Mouse (Mus musculus) heart, embryonic 15.5 days (tissue): ENCODE results near the gene Ap1s3. TPM values are rescaled to one million over a fixed set of nuclear protein-coding genes. Genes with fewer than 3 reads are reported as not detected.

ENCODE experiments used
- ATAC-seq: fragments of 200-750 bp; cut with Nextera tagmentation; replicated peaks from 2 replicates; pipeline ENCODE4 v1.8.0; 2017; ENCODE audit warnings: low read depth, moderate TSS enrichment; ENCODE audit not compliant: insufficient number of reproducible peaks, insufficient read depth, low FRiP score
- H3K27ac ChIP-seq: fragments of 300-500 bp; sonication (generic); 2 replicates; pipeline ENCODE4 v1.5.1; 2015; ENCODE audit warnings: mild to moderate bottlenecking, inconsistent platforms
- H3K27me3 ChIP-seq: fragments of 300-500 bp; sonication (generic); 2 replicates; pipeline ENCODE4 v1.6.1; 2015; ENCODE audit warnings: inconsistent platforms
- H3K36me3 ChIP-seq: fragments of 300-500 bp; sonication (generic); 2 replicates; pipeline ENCODE4 v1.6.1; 2015; ENCODE audit warnings: mild to moderate bottlenecking, inconsistent platforms
- H3K4me1 ChIP-seq: fragments of 300-500 bp; sonication (generic); replicated peaks from 2 replicates; pipeline ENCODE4 v1.6.1; 2015; ENCODE audit warnings: inconsistent platforms
- H3K4me2 ChIP-seq: fragments of 300-500 bp; sonication (generic); 2 replicates; pipeline ENCODE4 v1.6.1; 2015; ENCODE audit warnings: inconsistent platforms, mild to moderate bottlenecking, moderate library complexity
- H3K4me3 ChIP-seq: fragments of 300-500 bp; sonication (generic); 2 replicates; pipeline ENCODE4 v1.5.1; 2015; ENCODE audit warnings: mild to moderate bottlenecking, inconsistent platforms
- H3K9ac ChIP-seq: fragments of 300-500 bp; sonication (generic); 2 replicates; pipeline ENCODE4 v1.6.1; 2015; ENCODE audit warnings: mild to moderate bottlenecking, inconsistent platforms
- H3K9me3 ChIP-seq: fragments of 300-500 bp; sonication (generic); replicated peaks from 2 replicates; pipeline ENCODE4 v1.6.1; 2016; ENCODE audit warnings: inconsistent platforms
- WGBS: fragments of 180-500 bp; shearing (Covaris S2); methylation state at CpG from one replicate; pipeline ENCODE4 v1.1.7; 2015; ENCODE audit warnings: mixed read lengths; 5-methylcytosine and 5-hydroxymethylcytosine counted together
- polyA plus RNA-seq: library from polyadenylated mRNA; unstranded; fragments of >200 nt; fragmentation: Nextera tagmentation; extraction: Ambion mirVana; gene quantifications from 2 replicates; pipeline ENCODE4 v1.2.1, GENCODE M21; 2015

Gene Ap1s3
- polyA plus RNA-seq, 1 experiment from 2014 or later: 0.09 TPM

DNA sequence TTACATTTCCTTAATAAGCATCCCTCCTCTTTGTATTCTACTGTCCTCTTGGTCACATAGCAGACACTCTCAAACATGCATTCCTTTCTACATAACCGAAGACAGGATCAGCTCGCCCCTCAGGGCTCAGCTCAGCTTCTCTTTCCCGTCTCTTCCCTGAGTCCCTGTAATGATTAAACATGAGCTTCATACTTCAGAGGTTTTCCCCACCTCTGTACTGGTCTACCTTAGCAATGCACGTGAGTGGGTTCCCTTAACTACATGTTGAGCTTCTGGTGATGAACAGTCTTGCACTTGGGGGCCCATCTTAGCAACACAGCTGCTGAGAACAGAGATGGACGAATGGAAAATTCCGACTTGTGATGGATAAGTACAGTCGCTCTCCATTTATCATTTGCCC lies 12.2 kb downstream of the Ap1s3 start:
- Histone ChIP-seq H3K9me3 (no peaks in the 10 kb centered on the region), H3K4me3 (no peak overlapping the region), H3K4me1 (0 out of 2 replicates have a peak, but pooled peaks cover 2% of the 10 kb centered on the region), H3K27me3 (no peaks in the 10 kb centered on the region), H3K36me3 (no peaks in the 10 kb centered on the region), H3K4me2 (no peak overlapping the region), H3K27ac (no peak overlapping the region), H3K9ac (no peak overlapping the region)
- no peak for ATAC-seq
- WGBS: 72% methylated on average over 7 of the region's 7 CpGs

DNA sequence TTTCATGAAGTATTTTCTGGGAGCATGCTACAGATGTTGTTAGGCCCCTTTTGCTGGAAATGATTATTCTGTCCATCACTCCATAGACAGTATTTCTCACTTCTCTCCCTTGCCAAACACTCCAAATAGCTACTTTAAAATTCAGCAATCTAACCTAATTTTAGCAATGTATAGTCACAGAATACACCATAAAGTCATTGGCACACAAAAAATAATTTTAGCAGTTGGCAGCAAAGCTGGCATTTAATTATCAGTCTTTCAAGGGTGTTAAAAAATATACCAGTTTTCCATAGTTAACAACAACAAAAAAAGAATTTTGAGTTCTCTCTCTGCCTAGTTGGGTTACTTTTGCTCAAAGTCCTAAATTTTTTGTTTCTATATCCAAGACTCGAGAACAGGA lies 14.4 kb downstream of the Ap1s3 start:
- 64% methylated on average over 1 of the region's 1 CpGs for WGBS
- Histone ChIP-seq H3K36me3 (no peaks in the 10 kb centered on the region), H3K4me1 (0 out of 2 replicates have a peak, but pooled peaks cover 2% of the 10 kb centered on the region), H3K9ac (no peak overlapping the region), H3K4me3 (no peak overlapping the region), H3K4me2 (no peak overlapping the region), H3K9me3 (no peaks in the 10 kb centered on the region), H3K27ac (no peak overlapping the region), H3K27me3 (no peaks in the 10 kb centered on the region)
- no peak for ATAC-seq

DNA sequence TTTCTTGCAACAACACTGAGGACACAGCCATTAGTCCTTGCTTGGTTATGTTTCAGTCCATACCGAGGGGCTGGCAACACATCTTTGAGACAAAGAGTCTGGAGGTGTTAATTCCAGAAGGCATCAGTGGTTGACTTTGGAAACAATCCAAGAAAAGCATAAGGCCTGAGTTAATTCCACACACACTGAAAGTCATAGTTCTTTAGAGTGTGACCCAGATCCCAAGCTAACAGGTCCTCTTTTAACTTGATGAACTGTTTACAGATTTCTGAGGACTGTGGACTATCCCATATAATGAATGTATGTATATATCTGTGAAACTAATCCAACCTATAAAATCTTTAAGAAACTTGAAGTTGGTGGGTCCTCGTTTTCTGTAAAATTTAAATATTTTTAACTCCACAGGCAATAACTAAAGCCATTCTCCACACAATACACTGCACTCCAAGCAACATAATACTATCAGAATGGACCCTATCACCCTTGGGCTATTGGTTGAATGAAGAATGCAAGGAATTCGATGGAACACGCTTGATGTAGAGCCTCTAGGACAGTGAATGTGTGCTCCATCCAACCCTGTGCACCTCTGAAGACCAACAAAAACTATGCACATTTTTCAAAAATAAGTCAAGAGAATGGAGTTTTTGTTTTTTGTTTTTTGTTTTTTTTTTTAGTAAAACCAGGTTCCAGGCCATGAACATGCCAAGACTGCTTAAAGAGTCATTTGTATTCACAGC lies 15.8 kb downstream of the Ap1s3 start:
- 0 out of 2 replicates have a peak, but pooled peaks cover 2% of the 10 kb centered on the region for H3K4me1 ChIP-seq
- H3K27ac ChIP-seq: no peak overlapping the region
- H3K9ac ChIP-seq: no peak overlapping the region
- no peaks in the 10 kb centered on the region for H3K27me3 ChIP-seq
- no peak overlapping the region for H3K4me2 ChIP-seq
- no peaks in the 10 kb centered on the region for H3K36me3 ChIP-seq
- no peak for ATAC-seq
- H3K4me3 ChIP-seq: no peak overlapping the region
- no peaks in the 10 kb centered on the region for H3K9me3 ChIP-seq
- 48% methylated on average over 4 of the region's 4 CpGs for WGBS

DNA sequence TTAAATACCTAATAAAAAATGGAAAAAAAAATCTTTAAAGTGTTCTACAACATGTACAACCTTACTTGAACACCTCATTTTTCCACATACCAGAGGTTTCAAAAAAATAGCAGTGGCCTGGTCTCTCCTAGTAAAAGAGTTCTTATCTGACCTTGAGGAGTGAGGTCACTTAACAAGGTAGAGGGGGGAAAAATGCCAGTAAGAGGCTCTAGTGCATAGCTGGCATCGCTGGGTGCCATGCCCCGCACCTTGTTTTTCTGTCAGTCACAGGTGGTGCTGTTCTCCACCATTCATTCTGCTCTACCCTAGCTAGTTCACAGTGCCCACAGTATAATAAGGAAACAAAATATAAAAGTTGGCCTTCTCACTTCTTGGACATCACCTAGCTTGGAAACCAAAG lies 16.8 kb downstream of the Ap1s3 start:
- no peak for ATAC-seq
- WGBS: 94% methylated on average over 2 of the region's 2 CpGs
- Histone ChIP-seq H3K4me1 (0 out of 2 replicates have a peak, but pooled peaks cover 2% of the 10 kb centered on the region), H3K4me3 (no peak overlapping the region), H3K4me2 (no peak overlapping the region), H3K27me3 (no peaks in the 10 kb centered on the region), H3K9me3 (no peaks in the 10 kb centered on the region), H3K9ac (no peak overlapping the region), H3K36me3 (no peaks in the 10 kb centered on the region), H3K27ac (no peak overlapping the region)

DNA sequence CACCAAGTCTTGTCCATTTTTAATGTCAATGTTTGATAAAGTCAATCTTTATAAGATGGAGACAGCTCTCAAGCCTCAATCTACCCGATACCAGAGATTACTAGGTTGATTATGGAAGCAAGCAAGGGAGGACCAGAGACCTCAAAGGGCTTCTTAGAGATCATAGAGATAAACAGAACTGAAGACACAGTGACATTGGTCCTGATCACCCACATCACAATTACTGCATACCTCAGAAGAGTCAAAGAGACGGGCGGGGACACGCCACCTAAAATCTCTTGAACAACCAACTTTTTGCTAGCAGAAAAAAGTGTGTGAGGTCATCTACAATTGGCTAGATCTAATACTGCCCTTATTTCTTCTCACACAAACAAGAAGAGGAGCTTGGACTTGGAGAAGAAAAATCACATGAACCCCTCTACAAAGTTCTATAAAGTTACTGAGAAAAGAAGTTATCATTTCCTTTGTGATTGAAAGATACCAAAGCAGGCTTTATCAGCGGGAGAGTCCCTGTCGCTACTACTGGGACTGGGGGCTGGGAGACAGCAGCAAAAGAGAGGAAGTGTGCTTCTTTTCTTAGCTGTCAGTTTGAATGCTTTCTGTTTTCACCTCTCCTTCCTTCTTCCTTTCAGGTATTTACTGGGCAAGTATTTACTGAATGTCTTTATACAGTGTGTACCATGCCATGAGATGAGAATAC lies 28.2 kb downstream of the Ap1s3 start:
- Histone ChIP-seq H3K9me3 (no peaks in the 10 kb centered on the region), H3K27me3 (no peaks in the 10 kb centered on the region), H3K4me1 (peaks cover 3% of the 10 kb centered on the region; the same call in 1 of the 2 replicates), H3K27ac (no peak overlapping the region), H3K4me2 (no peak overlapping the region), H3K9ac (no peak overlapping the region), H3K36me3 (no peaks in the 10 kb centered on the region), H3K4me3 (no peak overlapping the region)
- no peak for ATAC-seq
- 65% methylated on average over 6 of the region's 6 CpGs for WGBS

DNA sequence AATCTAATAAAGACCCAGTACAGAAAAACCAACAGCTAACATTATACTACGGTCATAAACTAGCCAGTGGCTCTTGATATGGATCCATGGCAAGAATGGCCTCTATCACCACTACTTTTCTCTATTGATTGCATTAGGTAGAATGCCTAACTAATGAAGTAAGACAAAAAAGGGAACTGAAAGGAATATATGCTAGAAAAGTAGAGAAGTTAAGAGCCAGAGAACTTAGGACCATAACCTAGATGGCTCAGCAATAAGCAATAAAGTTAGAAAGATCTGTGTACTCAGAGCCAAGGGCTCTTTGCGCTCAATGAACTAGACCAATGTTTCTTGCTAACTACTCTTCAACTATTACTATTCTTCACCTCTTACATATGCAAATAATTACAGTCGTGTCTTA lies 29.1 kb downstream of the Ap1s3 start:
- 87% methylated on average over 3 of the region's 3 CpGs for WGBS
- Histone ChIP-seq H3K9me3 (no peaks in the 10 kb centered on the region), H3K4me2 (no peak overlapping the region), H3K4me3 (no peak overlapping the region), H3K9ac (no peak overlapping the region), H3K27me3 (no peaks in the 10 kb centered on the region), H3K4me1 (peaks cover 3% of the 10 kb centered on the region; the same call in 1 of the 2 replicates), H3K27ac (no peak overlapping the region), H3K36me3 (no peaks in the 10 kb centered on the region)
- ATAC-seq: no peak

DNA sequence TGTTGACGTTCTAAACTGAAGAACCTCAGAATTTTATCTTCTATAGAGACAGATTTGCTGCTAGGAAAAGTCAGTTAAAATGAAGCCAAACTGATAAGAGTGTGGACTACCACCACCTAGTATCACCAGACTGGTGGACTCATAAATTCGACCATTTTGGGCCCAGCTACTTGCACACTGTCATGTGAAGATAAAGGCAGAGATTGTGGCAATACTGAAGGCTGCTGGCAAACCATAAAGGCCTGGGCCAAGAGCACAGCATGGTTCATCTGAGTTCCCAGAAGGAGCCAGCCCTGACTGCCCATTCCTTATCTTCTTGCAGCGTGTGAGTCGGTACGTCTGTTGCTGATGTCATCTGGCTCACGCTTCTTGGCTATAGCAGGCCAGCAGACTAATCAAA lies 30.4 kb downstream of the Ap1s3 start:
- H3K4me3 ChIP-seq: no peak overlapping the region
- no peaks in the 10 kb centered on the region for H3K36me3 ChIP-seq
- H3K4me1 ChIP-seq: peaks cover 3% of the 10 kb centered on the region; the same call in 1 of the 2 replicates
- no peak overlapping the region for H3K9ac ChIP-seq
- H3K27ac ChIP-seq: no peak overlapping the region
- 40% methylated on average over 6 of the region's 6 CpGs for WGBS
- no peak for ATAC-seq
- no peaks in the 10 kb centered on the region for H3K27me3 ChIP-seq
- no peak overlapping the region for H3K4me2 ChIP-seq
- H3K9me3 ChIP-seq: no peaks in the 10 kb centered on the region

DNA sequence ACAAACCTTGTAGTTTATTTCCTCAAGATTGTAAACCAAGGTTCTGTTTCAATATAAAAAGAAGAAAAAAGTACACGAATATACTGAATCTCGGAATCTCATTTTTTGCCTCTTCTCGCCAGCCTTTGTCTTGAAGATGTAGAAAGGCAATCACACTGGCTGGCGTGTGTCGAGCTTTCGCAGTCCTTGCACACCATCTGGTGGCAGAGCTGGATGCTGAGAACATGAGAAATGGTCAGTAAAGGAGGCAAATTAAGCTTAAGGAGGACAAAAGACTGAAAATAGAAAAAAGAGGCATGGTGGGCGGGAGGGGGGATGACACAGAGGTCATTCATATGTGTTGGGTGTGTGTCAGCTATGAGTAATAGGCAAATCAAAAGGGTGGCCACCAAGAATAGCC lies 31.6 kb downstream of the Ap1s3 start:
- Histone ChIP-seq H3K36me3 (no peaks in the 10 kb centered on the region), H3K4me2 (no peak overlapping the region), H3K27me3 (no peaks in the 10 kb centered on the region), H3K4me1 (peaks cover 3% of the 10 kb centered on the region; the same call in 1 of the 2 replicates), H3K9me3 (no peaks in the 10 kb centered on the region), H3K9ac (no peak overlapping the region), H3K4me3 (no peak overlapping the region), H3K27ac (no peak overlapping the region)
- no peak for ATAC-seq
- WGBS: 76% methylated on average over 7 of the region's 7 CpGs

DNA sequence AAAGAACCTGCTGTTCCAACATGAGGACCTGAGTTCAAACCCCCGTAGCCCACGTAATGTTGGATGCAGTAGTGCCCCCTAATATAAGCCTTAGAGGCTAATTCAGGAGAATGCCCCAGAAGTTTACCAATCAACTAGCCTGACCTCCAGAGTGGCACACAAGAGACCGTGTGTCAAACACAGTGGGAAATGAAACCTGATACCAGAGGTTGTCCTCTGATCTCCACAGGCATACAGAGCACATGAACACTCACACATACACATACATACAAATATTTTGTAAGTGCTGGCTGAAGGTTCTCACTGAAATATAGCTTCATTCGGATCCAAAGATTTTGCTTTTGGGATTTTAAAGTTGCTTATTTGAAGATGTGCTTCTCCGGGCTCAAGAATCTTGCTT lies 32.1 kb downstream of the Ap1s3 start:
- no peak for ATAC-seq
- Histone ChIP-seq H3K9me3 (no peaks in the 10 kb centered on the region), H3K27me3 (no peaks in the 10 kb centered on the region), H3K4me2 (no peak overlapping the region), H3K36me3 (no peaks in the 10 kb centered on the region), H3K4me1 (peaks cover 3% of the 10 kb centered on the region; the same call in 1 of the 2 replicates), H3K27ac (no peak overlapping the region), H3K4me3 (no peak overlapping the region), H3K9ac (no peak overlapping the region)
- WGBS: 75% methylated on average over 5 of the region's 5 CpGs

DNA sequence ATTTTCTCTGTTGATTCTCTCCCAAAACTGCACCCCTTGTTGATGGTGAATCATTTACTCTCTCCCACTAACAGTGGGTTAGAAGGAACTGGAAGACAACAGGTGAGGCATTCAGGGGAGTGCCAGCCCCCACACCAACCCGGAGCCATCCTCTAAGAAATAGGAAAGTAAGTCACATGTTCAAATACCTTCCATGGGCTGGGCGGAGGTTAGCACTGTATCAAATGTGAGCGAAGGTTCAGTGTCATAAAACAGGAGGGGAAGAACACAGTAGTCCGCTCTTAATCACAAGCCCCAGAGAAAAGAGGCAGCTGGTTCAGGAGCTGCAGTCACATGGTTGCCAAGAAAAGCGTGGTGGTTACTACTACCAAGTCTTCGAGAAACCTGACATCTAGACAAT lies 32.7 kb downstream of the Ap1s3 start:
- Histone ChIP-seq H3K36me3 (no peaks in the 10 kb centered on the region), H3K27ac (no peak overlapping the region), H3K9me3 (no peaks in the 10 kb centered on the region), H3K27me3 (no peaks in the 10 kb centered on the region), H3K9ac (no peak overlapping the region), H3K4me1 (peaks cover 3% of the 10 kb centered on the region; the same call in 1 of the 2 replicates), H3K4me2 (no peak overlapping the region), H3K4me3 (no peak overlapping the region)
- ATAC-seq: no peak
- 79% methylated on average over 6 of the region's 6 CpGs for WGBS

DNA sequence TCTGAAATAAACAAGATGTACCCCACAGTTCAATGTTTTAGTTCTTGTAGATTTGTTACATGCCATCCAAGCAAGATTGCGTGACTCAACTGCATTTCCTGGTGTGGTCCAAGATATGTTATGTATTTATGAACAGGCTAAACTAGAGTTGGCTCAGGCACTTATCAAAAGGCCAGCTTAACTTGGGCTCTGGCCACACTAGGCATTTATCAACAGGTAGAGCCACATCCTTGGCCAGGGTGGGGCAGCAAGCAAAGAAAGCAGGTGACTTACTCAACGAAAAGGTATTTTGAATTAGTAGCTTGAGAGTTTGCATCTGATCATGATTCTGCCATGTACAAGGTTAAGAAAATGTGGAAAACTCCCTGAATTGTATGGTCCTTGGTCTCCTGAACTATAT lies 34.0 kb downstream of the Ap1s3 start:
- Histone ChIP-seq H3K36me3 (no peaks in the 10 kb centered on the region), H3K9me3 (no peaks in the 10 kb centered on the region), H3K4me1 (peaks cover 3% of the 10 kb centered on the region; the same call in 1 of the 2 replicates), H3K27me3 (no peaks in the 10 kb centered on the region), H3K4me2 (no peak overlapping the region), H3K9ac (no peak overlapping the region), H3K27ac (no peak overlapping the region), H3K4me3 (no peak overlapping the region)
- 87% methylated on average over 2 of the region's 2 CpGs for WGBS
- ATAC-seq: no peak
